Mouse (Mus musculus) G1E-ER4 (cell line): ENCODE measurements around the gene Ccdc86. TPM values are rescaled to one million over a fixed set of nuclear protein-coding genes. Genes with fewer than 3 reads are reported as not detected.

Source experiments
- GATA1 ChIP-seq: IDR thresholded peaks from one replicate; pipeline ENCODE4 v1.8.0; 2012; ENCODE audit warnings: low read length, inconsistent platforms
- polyA plus RNA-seq: library from polyadenylated mRNA; stranded (reverse); fragments of >175 nt; gene quantifications from 2 replicates; pipeline ENCODE4 v1.2.3, GENCODE M21; 2012

The Ccdc86 gene
- polyA plus RNA-seq, 1 experiment: 72.8 TPM

GRCm38 (mm10) chr19:10965721-10966120 lies 16.7 kb upstream of the Ccdc86 start:
- no peak for TF ChIP-seq GATA1

DNA sequence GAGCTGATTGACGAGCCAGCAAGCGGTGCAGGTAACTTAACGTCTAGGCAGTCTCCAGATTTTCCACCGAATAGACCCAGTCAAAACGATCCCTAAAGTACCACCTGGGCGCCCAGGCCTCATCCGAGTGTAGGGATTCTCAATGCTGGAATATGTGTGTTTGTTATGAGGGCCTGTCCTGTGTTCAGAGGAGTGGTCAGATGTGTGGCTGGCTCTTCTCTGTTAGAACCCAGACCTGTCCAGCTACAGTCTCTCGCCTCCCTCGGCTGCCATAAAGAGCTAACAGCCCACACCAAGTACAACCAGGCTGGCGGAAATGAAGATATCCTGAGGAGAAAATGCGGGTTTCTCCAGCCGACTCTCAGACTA lies 10.9 kb upstream of the Ccdc86 start:
- no peak for TF ChIP-seq GATA1

GRCm38 (mm10) chr19:10959085-10959977 lies 10.3 kb upstream of the Ccdc86 start:
- no peak for TF ChIP-seq GATA1

DNA sequence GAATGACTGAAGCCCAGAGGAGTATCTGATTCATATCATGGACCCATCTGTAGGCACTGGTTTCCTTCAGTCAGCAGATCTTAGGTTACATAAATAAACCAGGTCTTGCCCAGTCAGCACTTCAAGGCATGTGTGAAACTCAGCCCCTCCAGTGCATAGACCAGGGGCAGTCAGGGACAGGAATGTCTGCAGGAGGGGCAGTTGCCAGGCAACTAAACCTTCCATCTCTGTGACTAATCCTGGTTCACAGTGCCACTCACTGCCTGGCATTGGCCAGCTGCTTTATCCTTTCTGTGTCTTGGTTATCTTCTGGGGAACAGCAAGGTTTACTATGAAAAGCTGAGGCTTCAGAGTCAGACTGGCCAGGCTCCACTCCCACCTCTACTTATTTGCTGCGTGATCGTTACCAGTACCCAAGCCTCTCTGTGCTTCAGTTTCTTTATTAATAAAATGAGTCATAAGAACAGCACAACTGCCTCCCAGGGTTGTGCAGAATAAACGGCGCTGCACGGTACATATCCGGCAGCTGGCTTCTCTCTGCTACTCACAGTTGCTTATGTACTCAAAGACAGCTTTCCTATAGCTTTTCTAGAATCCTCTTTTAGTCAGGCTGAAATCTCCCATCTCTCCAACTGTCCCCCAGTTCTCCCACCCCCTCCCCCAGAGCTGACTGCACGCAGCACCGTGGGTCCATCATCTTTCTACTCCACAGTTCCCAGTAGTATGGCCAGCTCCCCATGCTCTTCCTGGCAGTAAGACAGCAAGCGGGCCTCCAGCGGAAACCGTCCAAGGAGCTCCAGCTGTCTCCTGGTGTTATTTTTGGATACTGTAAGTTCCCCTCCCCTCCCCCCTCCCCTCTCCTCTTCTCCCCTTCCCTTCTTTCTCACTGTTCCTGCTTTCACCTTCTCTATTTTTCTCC lies 3.2 kb upstream of the Ccdc86 start:
- no peak for TF ChIP-seq GATA1

DNA sequence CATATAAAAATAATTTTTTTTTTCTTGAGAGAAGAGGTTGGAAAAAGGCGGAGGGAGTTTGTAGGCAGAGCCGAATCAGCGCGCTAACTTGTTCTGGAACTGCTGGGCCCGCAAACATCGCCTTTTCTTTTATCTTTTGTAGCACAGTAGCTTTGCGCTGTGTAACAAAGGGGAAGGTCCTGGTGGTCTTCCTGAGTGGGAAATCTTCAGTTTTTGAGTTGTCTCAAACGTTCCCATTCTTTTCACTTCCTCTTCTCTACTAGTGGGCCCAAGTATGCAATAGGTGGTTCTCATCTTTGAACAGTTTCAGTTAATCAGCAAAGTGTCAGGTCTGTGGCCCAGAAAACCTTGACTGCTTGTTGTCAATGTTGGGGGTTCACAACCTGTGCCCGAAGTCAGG lies 492 bp upstream of the Ccdc86 start:
- no peak for TF ChIP-seq GATA1

DNA sequence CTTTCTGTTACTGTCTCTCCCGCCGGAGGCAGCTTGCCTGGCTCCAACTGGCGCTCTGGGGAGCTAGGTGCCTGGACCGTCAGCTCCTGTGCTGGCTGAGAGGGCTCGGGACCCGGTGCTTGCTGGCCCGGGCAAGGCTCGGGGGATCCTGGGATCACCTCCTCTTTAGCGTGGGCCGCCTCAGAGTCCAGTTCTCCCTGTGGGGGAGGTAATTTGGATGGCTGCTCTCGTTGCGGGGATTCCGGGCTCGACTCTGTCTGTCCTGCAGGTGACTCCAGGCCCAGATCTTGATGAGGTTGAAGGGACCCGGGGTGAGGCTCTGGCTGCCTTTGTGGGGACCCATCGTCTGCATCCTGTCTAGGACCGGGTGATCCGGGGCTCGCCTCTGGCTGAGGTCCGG lies 650 bp downstream of the Ccdc86 start:
- TF ChIP-seq GATA1: no peak

- TF ChIP-seq GATA1: no peak
These were observed 1.8 kb downstream of the Ccdc86 start for GRCm38 (mm10) chr19:10947219-10947618.

DNA sequence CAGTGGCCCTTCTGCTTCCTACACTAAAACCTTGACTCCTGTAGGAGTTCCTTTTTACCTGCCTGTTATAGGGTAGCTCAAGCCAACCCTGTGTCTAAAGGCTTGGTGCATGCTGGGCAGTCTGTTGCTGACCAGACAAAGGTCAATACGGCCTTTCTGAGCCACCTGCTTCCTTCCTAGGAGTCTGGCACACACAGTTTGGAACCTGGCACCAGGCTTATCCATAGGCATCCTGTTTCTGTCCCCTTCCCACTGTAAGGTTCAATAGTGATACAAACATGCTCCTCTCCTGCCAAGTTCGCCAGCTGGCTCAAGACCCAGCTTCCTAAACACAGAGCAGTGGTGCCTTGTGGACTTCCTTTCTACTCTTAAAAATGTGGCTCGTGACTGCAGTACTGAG lies 2.6 kb downstream of the Ccdc86 start:
- TF ChIP-seq GATA1: no peak

- no peak for TF ChIP-seq GATA1
These were observed 5.1 kb downstream of the Ccdc86 start for GRCm38 (mm10) chr19:10943955-10944354.

GRCm38 (mm10) chr19:10940801-10941457 lies 8.1 kb downstream of the Ccdc86 start:
- no peak for TF ChIP-seq GATA1

DNA sequence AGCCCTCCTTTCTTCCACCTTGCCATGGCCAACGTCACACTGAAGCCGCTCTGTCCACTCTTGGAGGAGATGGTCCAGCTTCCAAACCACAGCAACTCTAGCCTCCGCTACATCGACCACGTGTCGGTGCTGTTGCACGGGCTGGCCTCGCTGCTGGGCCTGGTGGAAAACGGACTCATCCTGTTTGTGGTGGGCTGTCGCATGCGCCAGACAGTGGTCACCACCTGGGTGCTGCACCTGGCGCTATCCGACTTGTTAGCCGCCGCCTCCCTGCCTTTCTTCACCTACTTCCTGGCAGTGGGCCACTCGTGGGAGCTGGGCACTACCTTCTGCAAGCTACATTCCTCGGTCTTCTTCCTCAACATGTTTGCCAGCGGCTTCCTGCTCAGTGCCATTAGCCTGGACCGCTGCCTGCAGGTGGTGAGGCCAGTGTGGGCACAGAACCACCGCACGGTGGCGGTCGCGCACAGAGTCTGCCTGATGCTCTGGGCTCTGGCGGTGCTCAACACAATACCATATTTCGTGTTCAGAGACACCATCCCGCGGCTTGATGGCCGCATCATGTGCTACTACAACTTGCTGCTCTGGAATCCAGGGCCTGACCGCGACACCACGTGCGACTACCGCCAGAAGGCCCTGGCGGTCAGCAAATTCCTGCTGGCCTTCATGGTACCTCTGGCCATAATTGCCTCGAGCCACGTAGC lies 8.8 kb downstream of the Ccdc86 start:
- no peak for TF ChIP-seq GATA1

GRCm38 (mm10) chr19:10938771-10939170 lies 10.3 kb downstream of the Ccdc86 start:
- no peak for TF ChIP-seq GATA1

- no peak for TF ChIP-seq GATA1
These were observed 11.9 kb downstream of the Ccdc86 start, which contains the start of gene Ptgdr2 for GRCm38 (mm10) chr19:10937110-10937563. Gene Ptgdr2, plus strand, starts transcription at chr19:10937160.

DNA sequence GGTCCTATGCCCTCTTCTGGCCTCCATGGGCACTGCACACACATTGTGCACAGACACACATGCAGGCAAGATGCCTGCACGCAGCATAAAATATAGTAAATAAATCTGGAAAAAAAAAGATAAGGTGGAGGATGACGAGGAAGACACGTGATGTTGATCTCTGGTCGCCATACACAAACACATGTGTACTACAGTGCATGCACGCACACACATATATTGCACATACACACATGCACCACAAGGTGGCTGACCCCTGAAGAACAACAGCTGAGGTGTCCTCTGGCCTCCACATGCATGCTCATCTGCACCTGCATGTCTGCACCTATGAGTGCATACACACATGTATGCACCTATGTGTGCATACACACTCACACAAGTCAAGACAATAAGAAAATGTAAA lies 13.0 kb downstream of the Ccdc86 start:
- TF ChIP-seq GATA1: no peak

DNA sequence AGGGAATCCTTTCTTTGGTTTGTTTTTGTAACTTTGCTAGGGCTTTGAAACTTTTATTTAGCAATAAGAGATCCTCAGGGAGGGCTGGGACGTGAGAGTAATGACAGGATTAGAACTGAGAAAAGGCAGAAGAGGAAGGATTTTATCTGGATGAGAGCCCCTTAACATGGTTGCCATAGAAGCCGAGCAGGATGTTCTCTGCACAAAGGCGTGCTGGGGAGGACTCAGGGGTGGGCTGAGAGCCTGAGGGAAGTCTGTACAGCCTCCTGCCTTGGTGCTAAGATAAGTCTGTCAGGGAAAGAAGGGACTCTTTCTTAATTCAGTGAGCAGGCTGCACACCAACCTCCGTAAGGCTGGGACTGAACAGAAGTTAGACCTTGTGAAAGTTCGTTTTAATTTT lies 14.0 kb downstream of the Ccdc86 start:
- TF ChIP-seq GATA1: no peak

GRCm38 (mm10) chr19:10930641-10931040 lies 18.4 kb downstream of the Ccdc86 start:
- no peak for TF ChIP-seq GATA1
